Mouse (Mus musculus) forebrain, embryonic 15.5 days (tissue): ENCODE measurements around the gene Efl1. TPM values are rescaled to one million over a fixed set of nuclear protein-coding genes. Genes with fewer than 3 reads are reported as not detected.
"Not testable (repeated sequence)": the region's sequence is repeated elsewhere in the genome, so short reads cannot be mapped to it uniquely, and the experiment has no call there.

ENCODE experiments used
- ATAC-seq: fragments of 200-750 bp; cut with Nextera tagmentation; replicated peaks from 2 replicates; pipeline ENCODE4 v1.8.0; 2017; ENCODE audit warnings: mild to moderate bottlenecking, moderate TSS enrichment, moderate library complexity
- H3K27ac ChIP-seq: fragments of 300-500 bp; sonication (generic); replicated peaks from 2 replicates; pipeline ENCODE4 v1.5.1; 2015; ENCODE audit warnings: mild to moderate bottlenecking, inconsistent platforms
- H3K27me3 ChIP-seq: fragments of 300-500 bp; sonication (generic); 2 replicates; pipeline ENCODE4 v1.6.1; 2015; ENCODE audit warnings: inconsistent platforms
- H3K36me3 ChIP-seq: fragments of 300-500 bp; sonication (generic); 2 replicates; pipeline ENCODE4 v1.6.1; 2015; ENCODE audit warnings: mild to moderate bottlenecking, inconsistent platforms
- H3K4me1 ChIP-seq: fragments of 300-500 bp; sonication (generic); 2 replicates; pipeline ENCODE4 v1.6.1; 2015; ENCODE audit warnings: inconsistent platforms
- H3K4me2 ChIP-seq: fragments of 300-500 bp; sonication (generic); replicated peaks from 2 replicates; pipeline ENCODE4 v1.6.1; 2015; ENCODE audit warnings: mild to moderate bottlenecking, inconsistent platforms
- H3K4me3 ChIP-seq: fragments of 300-500 bp; sonication (generic); 2 replicates; pipeline ENCODE4 v1.5.1; 2015; ENCODE audit warnings: mild to moderate bottlenecking, inconsistent platforms
- H3K9ac ChIP-seq: fragments of 300-500 bp; sonication (generic); replicated peaks from 2 replicates; pipeline ENCODE4 v1.6.1; 2015; ENCODE audit warnings: mild to moderate bottlenecking, inconsistent platforms
- H3K9me3 ChIP-seq: fragments of 300-500 bp; sonication (generic); 2 replicates; pipeline ENCODE4 v1.6.1; 2016; ENCODE audit warnings: inconsistent platforms
- WGBS: fragments of 180-500 bp; shearing (Covaris S2); methylation state at CpG from one replicate; pipeline ENCODE4 v1.1.7; 2015; ENCODE audit warnings: mixed read lengths; 5-methylcytosine and 5-hydroxymethylcytosine counted together
- polyA plus RNA-seq: library from polyadenylated mRNA; unstranded; fragments of >200 nt; fragmentation: Nextera tagmentation; extraction: Ambion mirVana; gene quantifications from 2 replicates; pipeline ENCODE4 v1.2.1, GENCODE M21; 2015

Gene Efl1
- polyA plus RNA-seq, 1 experiment from 2014 or later, result 21.4 TPM

- H3K9me3 ChIP-seq, H3K4me1 ChIP-seq, H3K4me3 ChIP-seq, H3K27me3 ChIP-seq, H3K4me2 ChIP-seq, H3K27ac ChIP-seq, H3K9ac ChIP-seq, H3K36me3 ChIP-seq: not testable (repeated sequence)
- ATAC-seq, result peak; percentile 100
- WGBS, result 86% methylated on average over 29 of the region's 29 CpGs
Measured at GRCm38 (mm10) chr7:82770957-82771660, 122.7 kb downstream of the Efl1 start.

- not testable (repeated sequence) for H3K4me2 ChIP-seq, H3K9ac ChIP-seq, H3K27me3 ChIP-seq, H3K9me3 ChIP-seq, H3K4me3 ChIP-seq, H3K27ac ChIP-seq, H3K36me3 ChIP-seq, H3K4me1 ChIP-seq
- ATAC-seq, result peak; percentile 44
- 90% methylated on average over 25 of the region's 25 CpGs for WGBS
Measured at GRCm38 (mm10) chr7:82771661-82772021, 123.2 kb downstream of the Efl1 start.

- Histone ChIP-seq H3K36me3 (no peaks in the 10 kb centered on the region), H3K27me3 (no peaks in the 10 kb centered on the region), H3K9ac (no peak overlapping the region), H3K27ac (no peak overlapping the region), H3K4me1 (peaks cover 7% of the 10 kb centered on the region; the same call in 1 of the 2 replicates), H3K9me3 (no peaks in the 10 kb centered on the region), H3K4me2 (no peak overlapping the region), H3K4me3 (no peak overlapping the region)
- ATAC-seq, result no peak
- 48% methylated on average over 14 of the region's 14 CpGs for WGBS
Measured at GRCm38 (mm10) chr7:82772481-82772880, 124.1 kb downstream of the Efl1 start.

GRCm38 (mm10) chr7:82773150-82773549, 124.7 kb downstream of the Efl1 start:
- Histone ChIP-seq H3K9ac (no peak overlapping the region), H3K9me3 (no peaks in the 10 kb centered on the region), H3K4me3 (no peak overlapping the region), H3K4me2 (no peak overlapping the region), H3K27ac (no peak overlapping the region), H3K36me3 (no peaks in the 10 kb centered on the region), H3K27me3 (no peaks in the 10 kb centered on the region), H3K4me1 (peaks cover 7% of the 10 kb centered on the region; the same call in 1 of the 2 replicates)
- no peak for ATAC-seq
- 64% methylated on average over 9 of the region's 9 CpGs for WGBS

GRCm38 (mm10) chr7:82773884-82774283, 125.5 kb downstream of the Efl1 start:
- H3K4me1 ChIP-seq, result peaks cover 7% of the 10 kb centered on the region; the same call in 1 of the 2 replicates
- no peak overlapping the region for H3K9ac ChIP-seq
- no peaks in the 10 kb centered on the region for H3K27me3 ChIP-seq
- H3K27ac ChIP-seq, result no peak overlapping the region
- H3K4me3 ChIP-seq, result no peak overlapping the region
- H3K9me3 ChIP-seq, result no peaks in the 10 kb centered on the region
- no peak for ATAC-seq
- no peak overlapping the region for H3K4me2 ChIP-seq
- WGBS, result 95% methylated on average over 6 of the region's 6 CpGs
- H3K36me3 ChIP-seq, result no peaks in the 10 kb centered on the region

- Histone ChIP-seq H3K9ac (no peak overlapping the region), H3K27ac (no peak overlapping the region), H3K4me1 (peaks cover 7% of the 10 kb centered on the region; the same call in 1 of the 2 replicates), H3K4me2 (no peak overlapping the region), H3K4me3 (no peak overlapping the region), H3K36me3 (no peaks in the 10 kb centered on the region), H3K27me3 (no peaks in the 10 kb centered on the region), H3K9me3 (no peaks in the 10 kb centered on the region)
- WGBS, result 90% methylated on average over 3 of the region's 3 CpGs
- no peak for ATAC-seq
Measured at GRCm38 (mm10) chr7:82775090-82775489, 126.7 kb downstream of the Efl1 start.

GRCm38 (mm10) chr7:82783071-82783470, 134.7 kb downstream of the Efl1 start:
- WGBS, result 96% methylated on average over 2 of the region's 2 CpGs

GRCm38 (mm10) chr7:82783693-82784092, 135.3 kb downstream of the Efl1 start:
- no peak for ATAC-seq
- H3K9ac ChIP-seq, result no peak overlapping the region

More at GRCm38 (mm10) chr7:82783071-82783470, 134.7 kb downstream of the Efl1 start:
- H3K9me3 ChIP-seq, result no peaks in the 10 kb centered on the region
- no peaks in the 10 kb centered on the region for H3K36me3 ChIP-seq
- peaks cover 9% of the 10 kb centered on the region; the same call in 1 of the 2 replicates for H3K4me1 ChIP-seq
- no peak overlapping the region for H3K27ac ChIP-seq
- no peak overlapping the region for H3K9ac ChIP-seq
- ATAC-seq, result no peak
- H3K4me3 ChIP-seq, result no peak overlapping the region
- H3K27me3 ChIP-seq, result no peaks in the 10 kb centered on the region
- H3K4me2 ChIP-seq, result no peak overlapping the region

GRCm38 (mm10) chr7:82785335-82785934, 137.0 kb downstream of the Efl1 start:
- H3K9ac ChIP-seq, result no peak overlapping the region
- peak overlapping the region; percentile 25; the same call in 1 of the 2 replicates for H3K27ac ChIP-seq
- peaks cover 9% of the 10 kb centered on the region; the same call in 1 of the 2 replicates for H3K4me1 ChIP-seq
- H3K27me3 ChIP-seq, result no peaks in the 10 kb centered on the region
- H3K36me3 ChIP-seq, result no peaks in the 10 kb centered on the region
- H3K9me3 ChIP-seq, result no peaks in the 10 kb centered on the region
- no peak overlapping the region for H3K4me3 ChIP-seq
- no peak for ATAC-seq
- 34% methylated on average over 6 of the region's 6 CpGs for WGBS
- no peak overlapping the region for H3K4me2 ChIP-seq

More at GRCm38 (mm10) chr7:82783693-82784092, 135.3 kb downstream of the Efl1 start:
- H3K4me3 ChIP-seq, result no peak overlapping the region
- 36% methylated on average over 5 of the region's 6 CpGs for whole genome bisulfite sequencing
- no peak overlapping the region for H3K4me2 ChIP-seq
- no peaks in the 10 kb centered on the region for H3K36me3 ChIP-seq
- H3K27ac ChIP-seq, result no peak overlapping the region
- no peaks in the 10 kb centered on the region for H3K27me3 ChIP-seq
- H3K9me3 ChIP-seq, result no peaks in the 10 kb centered on the region
- H3K4me1 ChIP-seq, result peaks cover 9% of the 10 kb centered on the region; the same call in 1 of the 2 replicates

- Histone ChIP-seq H3K4me2 (no peak overlapping the region), H3K9me3 (no peaks in the 10 kb centered on the region), H3K9ac (no peak overlapping the region), H3K27ac (peak overlapping the region; percentile 25; the same call in 1 of the 2 replicates), H3K27me3 (no peaks in the 10 kb centered on the region), H3K4me3 (no peak overlapping the region), H3K36me3 (no peaks in the 10 kb centered on the region), H3K4me1 (peaks cover 9% of the 10 kb centered on the region; the same call in 1 of the 2 replicates)
- WGBS, result 55% methylated on average over 2 of the region's 2 CpGs
- ATAC-seq, result peak; percentile 74
Measured at GRCm38 (mm10) chr7:82785970-82786647, 137.7 kb downstream of the Efl1 start.

- no peaks in the 10 kb centered on the region for H3K9me3 ChIP-seq
- no peaks in the 10 kb centered on the region for H3K27me3 ChIP-seq
- H3K36me3 ChIP-seq, result no peaks in the 10 kb centered on the region
- no peak overlapping the region for H3K4me2 ChIP-seq
- H3K4me1 ChIP-seq, result no peaks in the 10 kb centered on the region
- ATAC-seq, result no peak
- no peak overlapping the region for H3K4me3 ChIP-seq
- WGBS, result 48% methylated on average over 2 of the region's 2 CpGs
- H3K27ac ChIP-seq, result no peak overlapping the region
- H3K9ac ChIP-seq, result no peak overlapping the region
Measured at GRCm38 (mm10) chr7:82792644-82793043, 144.2 kb downstream of the Efl1 start.

GRCm38 (mm10) chr7:82793111-82793510, 144.7 kb downstream of the Efl1 start:
- no peak overlapping the region for H3K4me2 ChIP-seq
- no peaks in the 10 kb centered on the region for H3K4me1 ChIP-seq
- H3K9ac ChIP-seq, result no peak overlapping the region
- no peaks in the 10 kb centered on the region for H3K27me3 ChIP-seq
- 100% methylated on average over 1 of the region's 1 CpGs for WGBS
- no peaks in the 10 kb centered on the region for H3K36me3 ChIP-seq
- H3K27ac ChIP-seq, result no peak overlapping the region
- no peak for ATAC-seq
- H3K4me3 ChIP-seq, result no peak overlapping the region
- no peaks in the 10 kb centered on the region for H3K9me3 ChIP-seq
